Mouse (Mus musculus): ENCODE measurements at regions not wholly inside any gene's neighbourhood (a gene's known extent, or its start where the extent isn't known, plus 50 kb on each side); places are given as distances from the start of the nearest gene placed in this dataset.
"Not testable (repeated sequence)": the region's sequence is repeated elsewhere in the genome, so short reads cannot be mapped to it uniquely, and the experiment has no call there.

DNA sequence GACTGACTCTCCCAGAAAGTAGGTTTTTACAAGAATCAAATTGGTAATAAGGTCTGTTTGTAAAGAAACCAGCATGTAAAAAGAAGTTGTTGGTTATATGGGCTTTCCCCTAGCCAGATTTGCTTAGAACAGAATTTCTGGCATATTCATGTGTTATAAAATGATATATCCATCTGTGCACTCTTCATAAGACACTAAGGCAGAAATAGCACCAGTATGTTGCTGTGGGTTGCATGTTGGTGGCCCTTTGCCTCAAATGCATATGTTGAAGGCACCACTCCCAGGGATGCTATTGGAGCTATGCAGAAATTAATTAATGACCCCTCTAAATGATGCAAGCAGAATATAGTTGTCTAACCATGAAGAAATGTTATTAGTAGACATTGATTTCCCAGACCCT lies 238.2 kb upstream of the Arhgap42 start:
- H3K4me3 ChIP-seq (replicated peaks), result no peak overlapping the region

DNA sequence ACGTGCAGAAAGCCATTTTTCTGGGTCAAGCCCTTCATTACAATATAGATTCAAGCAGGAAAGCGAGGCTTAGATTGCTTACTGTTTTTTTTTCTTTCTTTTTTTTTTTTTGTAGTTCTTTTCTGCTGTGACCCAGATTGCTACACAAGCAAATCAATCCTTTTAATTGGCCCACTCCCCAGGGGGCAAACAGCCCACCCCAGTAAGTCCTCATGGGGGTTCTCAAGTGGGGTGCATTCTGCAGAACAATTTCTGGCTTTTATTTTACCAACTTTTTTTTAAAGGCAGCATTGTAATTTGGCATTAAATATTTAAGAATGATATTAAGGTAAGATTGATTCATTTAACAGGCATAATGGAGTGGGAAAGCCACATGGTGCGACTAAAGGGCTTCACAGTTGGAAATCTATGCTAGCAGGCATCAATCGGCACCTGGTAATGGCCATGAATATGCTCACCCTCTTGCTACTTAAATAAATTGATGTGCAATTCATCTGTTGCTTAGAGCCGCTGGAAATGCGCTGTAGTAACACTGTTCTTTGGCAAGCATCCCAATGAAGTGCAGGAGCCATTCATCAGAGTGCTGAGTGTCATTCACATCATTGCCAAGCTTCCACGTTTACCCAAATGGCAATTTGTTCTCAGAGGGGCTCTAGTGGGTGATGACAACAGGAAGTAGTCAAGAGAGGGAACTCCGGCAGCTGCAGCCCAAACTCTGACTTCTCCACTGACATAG lies 236.3 kb upstream of the Arhgap42 start:
- Histone ChIP-seq H3K4me2 (no peak overlapping the region), H3K9me3 (no peaks in the 10 kb centered on the region), H3K4me3 (replicated peaks) (no peak overlapping the region), H3K36me3 (no peaks in the 10 kb centered on the region), H3K4me1 (replicated peaks) (no peaks in the 10 kb centered on the region), H3K27ac (no peak overlapping the region), H3K9ac (replicated peaks) (no peak overlapping the region), H3K27me3 (no peaks in the 10 kb centered on the region)
- ATAC-seq (ENCODE audit: insufficient number of reproducible peaks, insufficient read depth, low FRiP score, low TSS enrichment, low read depth), result no peak
- WGBS, result 42% methylated on average over 8 of the region's 8 CpGs

More for the DNA sequence above, 238.2 kb upstream of the Arhgap42 start:
- H3K9me3 ChIP-seq, result no peaks in the 10 kb centered on the region
- no peaks in the 10 kb centered on the region for H3K27me3 ChIP-seq
- H3K9ac ChIP-seq (replicated peaks), result no peak overlapping the region
- no peak overlapping the region for H3K27ac ChIP-seq
- H3K4me1 ChIP-seq (replicated peaks), result no peaks in the 10 kb centered on the region
- no peaks in the 10 kb centered on the region for H3K36me3 ChIP-seq
- ATAC-seq (ENCODE audit: insufficient number of reproducible peaks, insufficient read depth, low FRiP score, low TSS enrichment, low read depth), result no peak
- H3K4me2 ChIP-seq, result no peak overlapping the region

DNA sequence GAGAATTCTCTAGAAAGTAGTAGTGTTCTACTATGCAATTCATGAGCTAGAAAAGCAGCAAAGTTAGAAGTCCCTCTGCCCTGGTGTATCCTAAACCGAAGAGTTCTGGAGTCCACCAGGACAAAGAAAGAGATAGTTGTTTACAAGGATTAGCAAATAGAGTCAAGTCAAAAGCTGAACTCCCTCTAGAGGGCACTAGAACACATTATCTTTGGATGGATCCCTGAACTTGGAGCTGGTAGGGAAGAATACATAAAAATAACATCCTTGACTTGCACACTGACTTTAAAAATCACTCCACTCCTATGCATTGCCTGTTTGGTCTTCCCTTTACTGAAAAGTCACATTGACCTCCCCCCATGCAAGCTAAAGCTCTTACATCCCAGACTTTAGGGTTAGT lies 205.3 kb upstream of the Arhgap42 start:
- ATAC-seq (ENCODE audit: insufficient number of reproducible peaks, insufficient read depth, low FRiP score, low TSS enrichment, low read depth), result no peak
- Histone ChIP-seq H3K4me3 (replicated peaks) (no peak overlapping the region), H3K9ac (replicated peaks) (no peak overlapping the region), H3K4me1 (replicated peaks) (no peaks in the 10 kb centered on the region), H3K27ac (no peak overlapping the region), H3K4me2 (no peak overlapping the region), H3K9me3 (no peaks in the 10 kb centered on the region), H3K36me3 (no peaks in the 10 kb centered on the region), H3K27me3 (no peaks in the 10 kb centered on the region)
- 89% methylated on average over 1 of the region's 1 CpGs for WGBS

DNA sequence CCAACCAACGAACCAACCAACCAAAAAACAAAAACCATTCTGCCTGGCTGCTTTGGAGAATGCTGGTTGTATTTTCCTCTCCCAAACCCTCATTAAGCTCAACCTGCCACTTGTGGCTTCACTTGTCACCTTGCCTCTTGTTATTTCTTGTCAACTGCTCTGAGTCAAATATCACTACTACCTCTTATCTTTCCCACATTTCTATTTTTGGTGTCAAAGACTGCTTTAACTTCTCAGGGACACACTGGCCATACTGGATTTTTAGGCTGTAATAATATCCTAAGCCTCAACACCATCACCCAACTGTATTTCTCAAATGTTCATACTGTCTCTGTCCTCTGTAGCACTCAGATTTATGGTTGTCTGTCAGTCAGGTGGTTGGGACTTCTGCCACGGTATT lies 181.4 kb upstream of the Arhgap42 start:
- WGBS, result 83% methylated on average over 2 of the region's 2 CpGs
- H3K4me2 ChIP-seq, result no peak overlapping the region
- H3K27ac ChIP-seq, result no peak overlapping the region
- no peaks in the 10 kb centered on the region for H3K9me3 ChIP-seq
- no peaks in the 10 kb centered on the region for H3K27me3 ChIP-seq
- H3K4me3 ChIP-seq (replicated peaks), result no peak overlapping the region
- H3K36me3 ChIP-seq, result no peaks in the 10 kb centered on the region
- ATAC-seq (ENCODE audit: insufficient number of reproducible peaks, insufficient read depth, low FRiP score, low TSS enrichment, low read depth), result no peak
- H3K4me1 ChIP-seq (replicated peaks), result no peaks in the 10 kb centered on the region
- H3K9ac ChIP-seq (replicated peaks), result no peak overlapping the region

- Histone ChIP-seq H3K27me3 (no peaks in the 10 kb centered on the region), H3K9me3 (no peaks in the 10 kb centered on the region), H3K4me1 (replicated peaks) (no peaks in the 10 kb centered on the region), H3K27ac (no peak overlapping the region), H3K4me3 (replicated peaks) (no peak overlapping the region), H3K4me2 (no peak overlapping the region), H3K36me3 (no peaks in the 10 kb centered on the region), H3K9ac (replicated peaks) (no peak overlapping the region)
- no peak for ATAC-seq (ENCODE audit: insufficient number of reproducible peaks, insufficient read depth, low FRiP score, low TSS enrichment, low read depth)
- whole genome bisulfite sequencing, result 69% methylated on average over 3 of the region's 3 CpGs
Measured at GRCm38 (mm10) chr9:9412460-9413181, 173.7 kb upstream of the Arhgap42 start.

- WGBS, result 90% methylated on average over 3 of the region's 4 CpGs
- H3K4me1 ChIP-seq (replicated peaks); H3K36me3 ChIP-seq; ATAC-seq (ENCODE audit: insufficient number of reproducible peaks, insufficient read depth, low FRiP score, low TSS enrichment, low read depth); H3K27me3 ChIP-seq; H3K27ac ChIP-seq; H3K4me3 ChIP-seq (replicated peaks); H3K9me3 ChIP-seq; H3K9ac ChIP-seq (replicated peaks); H3K4me2 ChIP-seq: not testable (repeated sequence)
Measured at GRCm38 (mm10) chr9:9394190-9394589, 155.3 kb upstream of the Arhgap42 start.

GRCm38 (mm10) chr9:9376650-9377189 lies 137.8 kb upstream of the Arhgap42 start:
- Histone ChIP-seq H3K4me2 (no peak overlapping the region), H3K4me3 (replicated peaks) (no peak overlapping the region), H3K9me3 (no peaks in the 10 kb centered on the region), H3K27me3 (no peaks in the 10 kb centered on the region), H3K4me1 (replicated peaks) (no peaks in the 10 kb centered on the region), H3K9ac (replicated peaks) (no peak overlapping the region), H3K27ac (no peak overlapping the region), H3K36me3 (no peaks in the 10 kb centered on the region)
- no peak for ATAC-seq (ENCODE audit: insufficient number of reproducible peaks, insufficient read depth, low FRiP score, low TSS enrichment, low read depth)
- WGBS, result 79% methylated on average over 2 of the region's 2 CpGs

DNA sequence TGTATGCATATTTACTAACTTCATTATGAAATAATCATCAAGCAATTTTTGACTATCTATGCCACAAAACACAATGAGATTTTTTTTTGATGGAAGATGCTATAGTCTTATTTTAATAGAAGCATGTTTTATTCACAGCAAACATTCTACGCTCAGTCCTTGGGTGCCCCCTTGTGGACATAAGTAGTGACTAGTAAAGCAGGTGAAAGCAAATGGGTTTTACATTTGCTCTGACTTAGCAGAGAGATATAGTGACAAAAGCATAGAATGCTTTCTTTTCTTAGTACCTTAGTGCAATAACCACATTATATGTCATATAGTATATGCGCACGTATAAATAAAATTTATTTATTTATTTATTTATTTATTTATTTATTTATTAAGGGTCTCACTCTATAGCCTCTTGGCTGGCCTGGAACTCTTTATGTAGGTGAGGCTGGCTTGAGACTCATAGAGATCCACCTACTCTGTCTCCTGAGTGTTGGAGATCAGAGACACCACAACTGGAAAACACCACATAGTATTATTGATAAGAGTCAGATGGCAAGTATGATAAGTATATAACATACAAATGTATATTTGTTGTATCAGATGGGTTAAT lies 136.5 kb upstream of the Arhgap42 start:
- Histone ChIP-seq H3K36me3 (no peaks in the 10 kb centered on the region), H3K9ac (replicated peaks) (no peak overlapping the region), H3K27ac (no peak overlapping the region), H3K4me1 (replicated peaks) (no peaks in the 10 kb centered on the region), H3K27me3 (no peaks in the 10 kb centered on the region), H3K4me3 (replicated peaks) (no peak overlapping the region), H3K4me2 (no peak overlapping the region), H3K9me3 (no peaks in the 10 kb centered on the region)
- 30% methylated on average over 3 of the region's 3 CpGs for WGBS
- 0 out of 2 replicates have a peak, but pooled peaks have one; percentile 10 for ATAC-seq (ENCODE audit: insufficient number of reproducible peaks, insufficient read depth, low FRiP score, low TSS enrichment, low read depth)

DNA sequence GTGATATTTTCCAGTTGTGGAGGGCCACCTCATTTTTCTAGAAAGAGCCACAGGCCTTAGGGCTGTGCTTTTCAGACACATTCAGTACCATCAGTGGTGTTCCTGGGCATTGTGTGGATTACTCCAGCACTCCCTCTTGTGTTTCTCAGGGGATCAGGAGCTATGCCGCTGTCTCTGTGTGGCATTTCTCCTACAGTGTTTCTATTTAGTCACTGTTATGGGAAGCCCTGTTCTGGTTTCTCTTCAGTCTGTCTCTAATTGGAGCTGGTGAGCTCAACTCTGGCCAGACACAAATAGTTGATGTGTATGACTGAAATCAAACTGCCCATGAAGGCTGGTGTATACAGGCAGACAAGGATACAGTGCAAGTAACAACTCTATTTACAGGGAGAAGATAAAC lies 133.7 kb upstream of the Arhgap42 start:
- Histone ChIP-seq H3K27ac (no peak overlapping the region), H3K4me2 (no peak overlapping the region), H3K9ac (replicated peaks) (no peak overlapping the region), H3K4me1 (replicated peaks) (no peaks in the 10 kb centered on the region), H3K36me3 (no peaks in the 10 kb centered on the region), H3K9me3 (no peaks in the 10 kb centered on the region), H3K27me3 (no peaks in the 10 kb centered on the region), H3K4me3 (replicated peaks) (no peak overlapping the region)
- WGBS, result 53% methylated on average over 1 of the region's 1 CpGs
- ATAC-seq (ENCODE audit: insufficient number of reproducible peaks, insufficient read depth, low FRiP score, low TSS enrichment, low read depth), result no peak

DNA sequence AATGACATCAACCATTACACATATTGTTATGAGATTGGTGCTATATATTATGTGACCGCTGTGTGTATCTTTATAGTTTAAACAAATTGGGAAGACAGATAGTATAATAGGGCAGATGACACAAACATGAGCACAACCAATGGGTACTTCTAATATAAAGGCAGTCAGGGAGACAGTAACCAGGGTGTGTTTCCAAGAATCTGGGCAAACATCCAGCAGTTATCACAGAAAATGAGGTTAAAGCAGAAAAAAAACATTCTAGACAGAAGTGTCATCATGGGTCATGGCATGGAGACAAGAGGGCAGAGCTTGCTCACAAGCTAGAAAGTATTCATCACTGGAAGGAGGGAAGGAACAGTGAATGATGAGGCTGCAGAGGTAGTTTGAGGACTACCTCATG lies 129.8 kb upstream of the Arhgap42 start:
- ATAC-seq (ENCODE audit: insufficient number of reproducible peaks, insufficient read depth, low FRiP score, low TSS enrichment, low read depth), result no peak
- Histone ChIP-seq H3K4me3 (replicated peaks) (no peak overlapping the region), H3K4me2 (no peak overlapping the region), H3K36me3 (no peaks in the 10 kb centered on the region), H3K9ac (replicated peaks) (no peak overlapping the region), H3K9me3 (no peaks in the 10 kb centered on the region), H3K27me3 (no peaks in the 10 kb centered on the region), H3K27ac (no peak overlapping the region), H3K4me1 (replicated peaks) (no peaks in the 10 kb centered on the region)
- 91% methylated on average over 1 of the region's 1 CpGs for WGBS

GRCm38 (mm10) chr9:9342456-9343185 lies 103.7 kb upstream of the Arhgap42 start:
- H3K9ac ChIP-seq (replicated peaks), result no peak overlapping the region
- WGBS, result 75% methylated on average over 1 of the region's 1 CpGs
- H3K36me3 ChIP-seq, result no peaks in the 10 kb centered on the region
- H3K4me1 ChIP-seq (replicated peaks), result no peaks in the 10 kb centered on the region
- no peaks in the 10 kb centered on the region for H3K9me3 ChIP-seq
- no peaks in the 10 kb centered on the region for H3K27me3 ChIP-seq
- H3K4me2 ChIP-seq, result no peak overlapping the region
- ATAC-seq (ENCODE audit: insufficient number of reproducible peaks, insufficient read depth, low FRiP score, low TSS enrichment, low read depth), result no peak
- H3K27ac ChIP-seq, result no peak overlapping the region
- H3K4me3 ChIP-seq (replicated peaks), result no peak overlapping the region

All from limb, embryonic 12.5 days (tissue).